Mouse (Mus musculus) intestine, embryonic 14.5 days (tissue): ENCODE measurements around the gene Akap5. TPM values are rescaled to one million over a fixed set of nuclear protein-coding genes. Genes with fewer than 3 reads are reported as not detected.

Experiments
- ATAC-seq: fragments of 200-750 bp; cut with Nextera tagmentation; replicated peaks from 2 replicates; pipeline ENCODE4 v1.8.0; 2017; ENCODE audit warnings: low read depth, moderate number of reproducible peaks, moderate TSS enrichment, moderate library complexity; ENCODE audit not compliant: low FRiP score, low TSS enrichment
- DNase-seq: peaks from one replicate; pipeline ENCODE4 v3.0.0-alpha.2; 2018; ENCODE audit warnings: low spot score
- H3K27ac ChIP-seq: fragments of 300-500 bp; sonication (generic); 2 replicates; pipeline ENCODE4 v1.5.1; 2014; ENCODE audit warnings: low read depth, mild to moderate bottlenecking, control low read depth
- H3K27me3 ChIP-seq: fragments of 300-500 bp; sonication (generic); replicated peaks from 2 replicates; pipeline ENCODE4 v1.6.1; 2014; ENCODE audit warnings: low read length, control low read depth; ENCODE audit not compliant: control insufficient read depth, insufficient read depth
- H3K36me3 ChIP-seq: fragments of 300-500 bp; sonication (generic); 2 replicates; pipeline ENCODE4 v1.6.1; 2014; ENCODE audit warnings: low read length, control low read depth; ENCODE audit not compliant: control insufficient read depth, insufficient read depth
- H3K4me1 ChIP-seq: fragments of 300-500 bp; sonication (generic); replicated peaks from 2 replicates; pipeline ENCODE4 v1.6.1; 2014; ENCODE audit warnings: low read length, control low read depth, mixed read lengths; ENCODE audit not compliant: control insufficient read depth, insufficient read depth
- H3K4me2 ChIP-seq: fragments of 300-500 bp; sonication (generic); 2 replicates; pipeline ENCODE4 v1.6.1; 2014; ENCODE audit warnings: low read length
- H3K4me3 ChIP-seq: fragments of 300-500 bp; sonication (generic); 2 replicates; pipeline ENCODE4 v1.5.1; 2014; ENCODE audit warnings: low read depth, low read length, control low read depth, mixed read lengths
- H3K9ac ChIP-seq: fragments of 300-500 bp; sonication (generic); 2 replicates; pipeline ENCODE4 v1.6.1; 2014; ENCODE audit warnings: mild to moderate bottlenecking, low read length
- H3K9me3 ChIP-seq: fragments of 300-500 bp; sonication (generic); 2 replicates; pipeline ENCODE4 v1.6.1; 2016; ENCODE audit warnings: low read length, control low read depth; ENCODE audit not compliant: control insufficient read depth
- WGBS: fragments of 180-500 bp; shearing (Covaris S2); extraction: QIAGEN DNeasy Blood & Tissue Kit; methylation state at CpG from one replicate; pipeline ENCODE4 v1.1.7; 2014; 5-methylcytosine and 5-hydroxymethylcytosine counted together
- polyA plus RNA-seq: library from polyadenylated mRNA; unstranded; fragments of >200 nt; fragmentation: Nextera tagmentation; extraction: Ambion mirVana; gene quantifications from 2 replicates; pipeline ENCODE4 v1.2.1, GENCODE M21; 2014

The Akap5 gene
- polyA plus RNA-seq, 1 experiment from 2014 or later, result 4.2 TPM

DNA sequence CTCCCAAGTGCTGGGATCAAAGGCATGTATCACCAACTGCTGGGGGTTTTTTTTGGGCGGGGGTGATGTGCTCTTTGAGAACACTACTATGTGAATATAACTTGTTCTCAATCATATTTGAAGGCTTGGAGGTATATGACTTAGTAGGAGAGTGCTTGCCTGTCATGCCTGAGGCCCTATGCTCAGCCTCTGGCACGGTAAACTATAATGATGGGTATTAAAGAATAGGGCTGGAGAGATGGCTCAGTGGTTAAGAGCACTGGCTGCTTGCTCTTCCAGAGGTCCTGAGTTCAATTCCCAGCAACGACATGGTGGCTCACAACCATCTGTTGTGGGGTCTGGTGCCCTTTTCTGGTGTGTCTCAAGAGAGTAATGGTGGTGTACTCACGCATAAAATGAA is 50.2 kb downstream of the Akap5 start:
- H3K4me3 ChIP-seq, result no peak overlapping the region
- WGBS, result 78% methylated on average over 4 of the region's 4 CpGs
- no peak overlapping the region for H3K27ac ChIP-seq
- DNase-seq (no peak), ATAC-seq (no peak)
- no peak overlapping the region for H3K9ac ChIP-seq
- no peak overlapping the region for H3K4me2 ChIP-seq
- no peaks in the 10 kb centered on the region for H3K36me3 ChIP-seq
- peaks cover 20% of the 10 kb centered on the region for H3K4me1 ChIP-seq
- no peaks in the 10 kb centered on the region for H3K9me3 ChIP-seq
- no peaks in the 10 kb centered on the region for H3K27me3 ChIP-seq

DNA sequence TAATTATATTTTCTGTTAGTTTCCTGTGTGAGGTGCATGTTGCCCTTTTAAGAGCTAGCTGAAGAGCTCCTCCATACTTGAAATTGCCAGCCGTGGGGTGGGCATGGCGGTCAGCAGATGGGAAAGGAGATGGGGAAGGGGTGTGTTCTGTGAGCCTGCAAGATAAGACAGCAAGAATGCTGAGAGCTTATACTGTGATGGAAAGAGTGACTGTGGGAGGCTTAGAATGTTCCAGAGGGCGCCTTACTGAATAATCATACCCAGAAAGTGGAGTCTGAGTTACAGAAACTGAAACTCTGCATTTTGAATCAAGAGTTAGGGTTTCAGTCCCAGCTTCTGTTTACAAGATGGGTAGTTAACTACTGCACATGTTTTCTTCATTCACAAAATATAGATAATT is 50.8 kb downstream of the Akap5 start:
- H3K27ac ChIP-seq, result no peak overlapping the region
- H3K36me3 ChIP-seq, result no peaks in the 10 kb centered on the region
- DNase-seq (no peak), ATAC-seq (no peak)
- no peaks in the 10 kb centered on the region for H3K27me3 ChIP-seq
- 78% methylated on average over 3 of the region's 3 CpGs for WGBS
- no peak overlapping the region for H3K9ac ChIP-seq
- no peak overlapping the region for H3K4me3 ChIP-seq
- H3K9me3 ChIP-seq, result no peaks in the 10 kb centered on the region
- peaks cover 20% of the 10 kb centered on the region for H3K4me1 ChIP-seq
- no peak overlapping the region for H3K4me2 ChIP-seq

DNA sequence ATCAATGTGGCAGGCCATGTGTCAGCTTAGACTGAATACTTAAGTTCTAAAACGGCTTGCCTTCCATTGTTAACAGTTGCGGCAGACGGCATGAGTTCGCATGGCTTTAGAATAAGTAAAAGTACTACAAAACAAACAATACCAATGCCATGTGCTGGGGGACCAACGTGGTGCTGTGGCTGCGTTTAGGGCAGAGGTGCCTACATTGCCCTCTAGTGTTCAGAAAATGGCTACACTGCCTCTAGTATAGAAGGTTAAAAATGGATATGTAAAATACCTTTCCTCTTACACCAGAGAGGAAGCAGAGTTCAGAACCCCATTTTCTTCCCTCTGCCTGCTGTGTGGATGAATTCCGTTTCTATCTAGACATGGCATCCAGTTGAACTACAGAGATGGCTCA is 52.0 kb downstream of the Akap5 start:
- no peak for DNase-seq
- H3K4me3 ChIP-seq, result no peak overlapping the region
- WGBS, result 58% methylated on average over 7 of the region's 7 CpGs
- H3K36me3 ChIP-seq, result no peaks in the 10 kb centered on the region
- H3K4me2 ChIP-seq, result no peak overlapping the region
- H3K9ac ChIP-seq, result no peak overlapping the region
- no peaks in the 10 kb centered on the region for H3K27me3 ChIP-seq
- H3K9me3 ChIP-seq, result no peaks in the 10 kb centered on the region
- ATAC-seq, result no peak
- H3K4me1 ChIP-seq, result peaks cover 18% of the 10 kb centered on the region
- no peak overlapping the region for H3K27ac ChIP-seq

DNA sequence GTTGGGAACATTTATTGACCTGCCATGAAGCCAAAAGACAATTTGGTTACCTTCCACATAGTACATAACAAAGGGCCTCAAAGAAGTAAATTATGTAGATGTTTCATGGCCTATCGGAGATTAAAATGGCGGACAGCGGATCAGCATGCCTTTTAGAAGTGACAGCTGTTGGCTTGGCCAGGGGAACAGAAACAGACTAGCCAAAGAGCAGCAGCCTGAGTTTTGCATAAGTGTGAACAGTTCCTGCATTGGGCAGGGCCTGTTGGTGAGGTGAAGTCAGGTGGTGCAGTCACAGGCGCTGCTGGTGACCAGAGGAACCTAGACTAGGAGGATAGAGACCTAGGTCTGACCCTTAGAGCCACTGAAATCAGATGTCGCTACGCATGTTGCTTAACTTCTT is 52.4 kb downstream of the Akap5 start:
- H3K27me3 ChIP-seq, result no peaks in the 10 kb centered on the region
- H3K4me2 ChIP-seq, result no peak overlapping the region
- no peaks in the 10 kb centered on the region for H3K9me3 ChIP-seq
- H3K9ac ChIP-seq, result no peak overlapping the region
- WGBS, result 95% methylated on average over 6 of the region's 6 CpGs
- H3K4me1 ChIP-seq, result peaks cover 14% of the 10 kb centered on the region
- DNase-seq (no peak), ATAC-seq (no peak)
- no peak overlapping the region for H3K27ac ChIP-seq
- H3K36me3 ChIP-seq, result no peaks in the 10 kb centered on the region
- H3K4me3 ChIP-seq, result no peak overlapping the region

DNA sequence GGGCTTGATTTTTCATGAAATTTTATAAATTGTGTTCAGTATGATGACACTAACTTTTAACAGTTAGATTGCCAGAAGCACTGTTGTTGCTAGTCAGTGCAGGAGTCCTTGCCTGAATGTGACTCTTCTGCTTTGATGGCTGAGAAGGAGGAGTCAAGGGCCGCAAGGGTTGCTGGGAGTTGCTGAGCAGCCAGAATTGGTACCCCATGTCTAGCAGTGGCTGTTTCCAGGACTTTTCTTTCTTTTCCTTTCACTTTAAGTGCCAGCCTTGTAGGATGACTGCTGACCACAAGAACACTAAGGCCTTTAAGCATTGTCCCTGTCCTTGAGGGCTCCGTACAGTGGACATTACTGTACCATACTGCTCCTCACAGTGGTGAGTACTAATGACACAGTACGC is 53.0 kb downstream of the Akap5 start:
- Histone ChIP-seq H3K4me3 (no peak overlapping the region), H3K9me3 (no peaks in the 10 kb centered on the region), H3K27ac (no peak overlapping the region), H3K4me1 (peaks cover 9% of the 10 kb centered on the region; the same call in 1 of the 2 replicates), H3K36me3 (no peaks in the 10 kb centered on the region), H3K9ac (no peak overlapping the region), H3K27me3 (no peaks in the 10 kb centered on the region), H3K4me2 (no peak overlapping the region)
- no peak for ATAC-seq
- 91% methylated on average over 3 of the region's 3 CpGs for WGBS
- DNase-seq, result no peak

DNA sequence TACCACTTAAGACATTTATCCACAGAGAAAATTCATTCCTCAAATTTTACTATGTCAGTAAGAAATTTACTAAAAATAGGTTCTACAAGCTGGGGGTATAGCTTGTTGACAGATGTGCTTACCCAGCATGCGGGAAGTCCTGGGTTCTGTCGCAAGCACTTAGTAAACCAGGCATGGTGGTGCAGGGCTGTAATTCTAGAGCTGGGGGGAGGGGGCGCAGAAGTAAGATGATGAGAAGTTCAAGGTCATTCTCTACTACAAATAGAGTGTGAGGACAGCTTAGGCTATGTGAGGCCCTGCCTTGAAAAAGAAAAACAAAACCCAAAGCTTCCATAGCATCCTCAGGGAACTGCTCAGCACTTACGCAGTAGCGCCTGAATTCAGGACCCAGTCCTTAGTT is 53.9 kb downstream of the Akap5 start:
- 76% methylated on average over 5 of the region's 5 CpGs for WGBS
- DNase-seq, result no peak
- H3K4me3 ChIP-seq, result no peak overlapping the region
- H3K27me3 ChIP-seq, result no peaks in the 10 kb centered on the region
- H3K36me3 ChIP-seq, result 0 out of 2 replicates have a peak, but pooled peaks cover under 1% of the 10 kb centered on the region
- H3K27ac ChIP-seq, result no peak overlapping the region
- no peaks in the 10 kb centered on the region for H3K9me3 ChIP-seq
- H3K4me2 ChIP-seq, result no peak overlapping the region
- no peak for ATAC-seq
- H3K9ac ChIP-seq, result no peak overlapping the region
- peaks cover 3% of the 10 kb centered on the region; the same call in 1 of the 2 replicates for H3K4me1 ChIP-seq

DNA sequence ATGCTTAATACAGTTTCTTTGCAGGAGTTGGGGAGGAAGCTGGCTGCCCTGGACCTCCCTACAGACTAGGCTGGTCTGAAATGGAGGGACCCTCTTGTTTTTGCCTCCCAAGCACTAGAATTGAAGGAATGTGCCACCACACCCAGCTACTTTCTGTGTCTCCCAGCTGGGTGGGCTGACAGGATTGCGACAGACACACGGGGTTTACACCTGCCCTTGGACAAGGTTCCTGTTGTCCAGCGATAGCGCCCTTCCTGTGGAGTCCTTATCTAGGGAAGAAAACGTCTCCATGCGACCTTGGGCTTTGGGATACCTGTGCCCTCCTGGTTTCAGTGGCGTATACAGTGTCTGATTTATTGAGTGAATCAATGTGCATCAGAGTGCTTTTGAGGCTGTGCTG is 55.5 kb downstream of the Akap5 start:
- Histone ChIP-seq H3K4me1 (no peaks in the 10 kb centered on the region; the same call in 1 of the 2 replicates), H3K27ac (no peak overlapping the region), H3K27me3 (no peaks in the 10 kb centered on the region), H3K4me3 (no peak overlapping the region), H3K9me3 (no peaks in the 10 kb centered on the region), H3K4me2 (no peak overlapping the region), H3K36me3 (peaks cover 5% of the 10 kb centered on the region; the same call in 1 of the 2 replicates), H3K9ac (no peak overlapping the region)
- ATAC-seq (no peak), DNase-seq (no peak)
- 71% methylated on average over 7 of the region's 7 CpGs for WGBS

Other genes with a start within 250 kb of the Akap5 start
- gene Esr2, start 147.6 kb upstream of the Akap5 start, polyA plus RNA-seq, result not detected in 2 replicates
- gene Tex21, start 78.1 kb upstream of the Akap5 start, polyA plus RNA-seq, result not detected in 2 replicates
- gene Mthfd1, start 69.6 kb upstream of the Akap5 start, polyA plus RNA-seq, result 98.8 and 101 TPM in 2 replicates
- 16.1 and 17.7 TPM in 2 replicates for gene Zbtb25, start 44.7 kb downstream of the Akap5 start, polyA plus RNA-seq
- gene Zbtb1, start 45.4 kb downstream of the Akap5 start, polyA plus RNA-seq, result 9.4 and 10.0 TPM in 2 replicates
- gene Hspa2, start 79.3 kb downstream of the Akap5 start, polyA plus RNA-seq, result 9.2 and 10.3 TPM in 2 replicates
- 1.4 and 1.9 TPM in 2 replicates for gene Ppp1r36, start 92.6 kb downstream of the Akap5 start, polyA plus RNA-seq
- 9.5 and 10.4 TPM in 2 replicates for gene Plekhg3, start 206.0 kb downstream of the Akap5 start, polyA plus RNA-seq